Mouse (Mus musculus) granulocyte monocyte progenitor cell, adult 5-6 weeks (primary cell): Measurements from ENCODE around the gene Emg1. TPM values are rescaled to one million over a fixed set of nuclear protein-coding genes. Genes with fewer than 3 reads are reported as not detected.
"Not testable (repeated sequence)": the region's sequence is repeated elsewhere in the genome, so short reads cannot be mapped to it uniquely, and the experiment has no call there.

Experiments
- ATAC-seq: replicated peaks from 2 replicates; pipeline ENCODE4 v1.8.0; 2016; ENCODE audit warnings: mild to moderate bottlenecking, moderate TSS enrichment, inconsistent platforms; ENCODE audit not compliant: poor library complexity, severe bottlenecking
- total RNA-seq, 2 experiments: library from RNA; stranded (forward) in 1 of 2; stranded (reverse) in 1 of 2; fragments of 200-712, 200-1000 nt in 1 of 2; fragments of >200 nt in 1 of 2; fragmentation: Nextera tagmentation in 1 of 2; gene quantifications; 2 replicates each; pipeline ENCODE4 v1.2.3; 2014 to 2017

Emg1 gene
- total RNA-seq, 2 experiments from 2014 or later = 201 to 209 TPM

DNA sequence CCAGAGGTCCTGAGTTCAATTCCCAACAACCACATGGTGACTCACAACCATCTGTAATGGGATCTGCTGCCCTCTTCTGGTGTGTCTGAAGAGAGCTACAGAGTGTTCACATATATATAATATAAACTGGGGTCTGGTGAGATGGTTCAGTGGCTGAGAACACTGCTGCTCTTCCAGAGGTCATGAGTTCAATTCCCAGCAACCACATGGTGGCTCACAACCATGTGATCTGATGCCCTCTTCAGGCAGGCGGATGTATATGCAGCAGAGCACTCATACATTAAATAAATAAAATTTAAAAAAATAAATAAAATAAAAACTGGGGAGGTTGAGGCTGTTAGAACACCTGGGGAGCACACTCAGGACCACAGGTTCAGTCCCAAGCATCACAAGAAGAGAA, 25.3 kb downstream of the Emg1 start:
- ATAC-seq = not testable (repeated sequence)

- no peak for ATAC-seq
Measured at GRCm38 (mm10) chr6:124685606-124686386, 26.2 kb downstream of the Emg1 start.

GRCm38 (mm10) chr6:124683591-124684417, 28.2 kb downstream of the Emg1 start:
- no peak for ATAC-seq

DNA sequence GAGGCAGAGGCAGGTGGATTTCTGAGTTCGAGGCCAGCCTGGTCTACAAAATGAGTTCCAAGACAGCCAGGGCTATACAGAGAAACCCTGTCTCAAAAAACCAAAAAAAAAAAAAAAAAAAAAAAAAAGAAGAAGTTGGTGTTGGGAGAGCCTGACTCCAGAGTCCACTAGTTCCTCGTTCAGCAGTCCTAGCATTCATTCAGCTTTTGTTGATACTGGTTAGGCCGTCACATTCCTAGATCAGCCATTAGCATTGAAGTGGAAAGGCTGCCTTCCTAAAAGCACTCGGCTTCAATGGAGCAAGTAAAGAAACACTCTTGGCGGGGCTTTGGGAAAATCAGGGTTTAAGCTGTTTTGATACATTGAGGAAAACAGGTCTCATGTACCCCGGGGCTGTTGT, 29.7 kb downstream of the Emg1 start:
- ATAC-seq = 0 out of 2 replicates have a peak, but pooled peaks have one; percentile 61

DNA sequence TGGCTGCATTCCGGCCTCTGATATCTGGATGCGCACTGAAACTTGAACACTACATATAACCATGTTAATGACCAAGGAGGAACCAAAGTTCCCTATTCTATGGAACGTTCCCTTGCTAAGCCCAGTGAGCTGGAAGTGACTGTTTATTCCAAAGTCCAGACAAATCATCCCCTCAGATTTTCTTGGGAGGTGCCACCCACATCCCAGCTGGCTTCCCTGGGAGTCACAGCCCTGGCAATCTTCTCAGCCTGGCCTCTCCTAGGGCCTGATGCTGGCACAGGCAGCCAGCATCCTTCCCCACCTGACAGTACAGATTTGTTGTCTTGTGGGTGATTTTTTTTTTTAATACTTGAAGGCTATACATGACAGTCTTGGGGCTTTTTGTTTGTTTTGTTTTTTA, 32.5 kb downstream of the Emg1 start:
- ATAC-seq = no peak

- no peak for ATAC-seq
Measured at GRCm38 (mm10) chr6:124678769-124679168, 33.2 kb downstream of the Emg1 start.

GRCm38 (mm10) chr6:124676171-124676570, 35.8 kb downstream of the Emg1 start:
- no peak for ATAC-seq

GRCm38 (mm10) chr6:124674591-124674990, 37.4 kb downstream of the Emg1 start:
- ATAC-seq = no peak

DNA sequence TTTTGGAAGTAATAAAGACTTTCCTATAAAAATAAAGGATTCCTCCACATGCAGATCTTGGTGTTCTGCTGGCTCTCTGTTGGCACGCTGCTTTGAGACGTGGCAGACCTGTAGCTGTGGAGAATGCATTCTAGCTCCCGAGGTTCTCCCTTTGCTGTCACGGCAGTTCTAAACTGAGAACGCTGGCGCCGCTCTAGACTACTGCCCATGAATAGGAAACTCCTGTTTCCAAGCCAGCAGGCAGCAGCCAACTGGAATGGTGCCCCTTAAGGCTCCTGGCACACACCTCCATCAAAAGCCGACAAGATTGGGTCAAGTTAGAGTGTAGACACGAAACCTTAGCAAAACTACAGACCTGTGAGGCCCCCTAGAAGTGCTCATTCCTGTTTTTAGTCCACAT, 38.4 kb downstream of the Emg1 start:
- no peak for ATAC-seq

GRCm38 (mm10) chr6:124672100-124672499, 39.9 kb downstream of the Emg1 start:
- no peak for ATAC-seq

DNA sequence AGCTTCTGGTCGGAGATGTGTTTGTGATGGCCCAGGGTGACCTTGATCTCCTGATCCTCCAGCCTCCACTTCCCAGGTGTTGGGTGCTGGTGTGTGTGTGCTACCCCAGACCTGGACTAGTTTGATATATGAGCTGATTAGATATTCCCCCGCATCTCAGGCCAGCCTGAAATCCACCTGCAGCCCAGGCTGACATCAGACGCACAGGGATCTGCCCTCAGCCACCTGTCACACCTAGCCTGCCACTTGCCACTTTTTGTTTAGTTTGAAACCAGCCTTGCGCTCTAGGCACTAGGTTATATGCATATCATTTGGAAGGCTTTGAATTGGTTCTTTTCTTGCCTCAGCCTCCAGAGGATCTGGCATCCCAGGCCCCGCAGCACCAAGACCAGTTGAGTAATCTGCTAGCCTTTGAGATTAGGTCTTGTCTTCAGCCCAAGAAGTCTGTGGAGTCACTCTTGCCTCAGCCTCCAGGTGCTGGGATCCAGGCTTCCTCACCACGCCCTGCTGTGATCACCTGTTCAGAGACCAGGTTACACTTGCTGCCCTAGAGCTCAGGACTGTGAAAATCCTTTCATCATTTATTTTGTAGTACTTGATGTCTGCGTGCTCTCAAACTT, 41.6 kb downstream of the Emg1 start:
- ATAC-seq = no peak

GRCm38 (mm10) chr6:124669234-124669859, 42.6 kb downstream of the Emg1 start:
- ATAC-seq = peak; percentile 51

- no peak for ATAC-seq
Measured at GRCm38 (mm10) chr6:124665011-124665410, 47.0 kb downstream of the Emg1 start.

DNA sequence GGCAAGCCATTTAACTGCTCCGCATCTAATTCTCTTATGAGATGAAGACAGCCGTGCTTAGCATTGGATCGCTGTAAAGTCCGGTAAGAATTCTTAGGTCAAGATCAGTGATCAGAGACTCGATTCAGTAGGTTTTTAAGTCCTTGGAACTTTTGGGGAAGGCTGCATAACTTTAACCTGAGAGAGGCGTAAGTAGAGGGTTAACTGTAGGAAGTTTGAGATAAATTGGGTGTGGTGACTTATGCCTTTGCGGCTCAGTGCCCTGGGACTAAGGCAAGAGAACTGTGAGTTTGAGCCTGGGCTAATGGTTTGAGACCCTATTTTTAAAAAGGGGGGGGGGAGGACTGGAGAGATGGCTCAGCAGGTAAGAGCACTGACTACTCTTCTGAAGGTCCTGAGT, 47.7 kb downstream of the Emg1 start:
- no peak for ATAC-seq

GRCm38 (mm10) chr6:124663424-124663795, 48.6 kb downstream of the Emg1 start:
- ATAC-seq = no peak

DNA sequence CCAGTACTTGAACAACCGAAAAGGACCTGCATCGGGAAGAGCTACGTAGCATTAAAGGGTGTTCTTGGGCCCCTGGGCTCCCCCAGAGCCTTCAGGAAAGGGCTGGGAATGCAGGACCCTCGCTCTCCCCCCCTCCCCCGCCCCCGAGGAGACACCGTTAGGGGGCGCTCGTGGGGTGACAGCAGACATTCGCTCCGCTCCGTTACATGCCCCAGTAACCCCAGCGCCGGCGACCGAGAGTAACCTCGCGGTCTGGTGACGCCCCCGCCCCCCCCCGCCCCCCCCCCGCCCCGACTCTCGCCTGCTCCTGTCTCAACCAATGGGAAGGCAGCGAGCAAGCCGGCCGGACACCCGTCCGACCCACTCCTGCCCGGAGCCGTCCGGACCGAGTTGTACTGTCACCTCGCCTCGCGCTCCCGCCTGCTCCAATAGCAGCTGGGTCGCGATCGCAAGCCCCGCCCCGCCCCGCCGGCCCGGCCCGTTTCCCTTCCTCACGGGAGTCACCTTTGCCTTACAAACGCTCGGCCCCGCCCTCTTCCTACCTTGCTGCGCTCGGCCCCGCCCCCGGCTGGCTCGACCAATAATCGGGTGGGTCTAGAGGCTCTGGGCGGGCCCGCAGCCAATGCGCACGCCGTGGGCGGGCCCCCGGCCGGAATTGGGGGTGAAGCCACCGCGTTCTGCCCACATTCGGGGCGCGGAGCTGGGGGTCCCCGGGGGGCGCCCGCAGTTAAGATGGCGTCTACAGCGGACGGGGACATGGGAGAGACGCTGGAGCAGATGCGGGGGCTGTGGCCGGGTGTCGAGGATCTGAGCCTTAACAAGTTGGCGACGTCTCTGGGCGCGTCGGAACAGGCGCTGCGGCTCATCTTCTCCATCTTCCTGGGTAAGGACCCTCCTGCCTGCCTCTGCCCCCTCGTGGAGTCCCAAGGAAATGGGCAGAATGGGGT, 49.2 kb downstream of the Emg1 start, which contains the start of gene Lpcat3:
Gene Lpcat3 (plus strand): TSS at position 551 of the 947 bp plus-strand sequence.
- peak; percentile 89 for ATAC-seq

DNA sequence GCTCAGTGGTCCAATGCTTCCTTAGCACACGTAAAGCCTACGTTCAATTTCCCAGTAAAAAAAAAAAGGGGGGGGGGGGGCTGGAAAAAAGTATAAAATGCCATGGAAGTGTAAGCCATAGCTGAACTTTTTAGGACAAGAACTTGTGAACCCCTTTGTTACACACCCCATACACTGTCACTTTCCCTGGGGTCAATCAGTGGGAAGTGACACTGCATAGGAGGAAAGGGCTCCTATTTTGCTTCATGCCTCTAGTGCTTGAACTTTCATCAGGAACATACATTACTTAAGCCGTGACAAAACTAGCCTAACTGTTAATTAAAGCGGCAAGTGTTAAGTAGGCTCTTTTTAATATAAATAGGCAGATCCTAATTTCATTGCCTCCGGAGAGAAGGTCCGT, 50.0 kb downstream of the Emg1 start:
- no peak for ATAC-seq

DNA sequence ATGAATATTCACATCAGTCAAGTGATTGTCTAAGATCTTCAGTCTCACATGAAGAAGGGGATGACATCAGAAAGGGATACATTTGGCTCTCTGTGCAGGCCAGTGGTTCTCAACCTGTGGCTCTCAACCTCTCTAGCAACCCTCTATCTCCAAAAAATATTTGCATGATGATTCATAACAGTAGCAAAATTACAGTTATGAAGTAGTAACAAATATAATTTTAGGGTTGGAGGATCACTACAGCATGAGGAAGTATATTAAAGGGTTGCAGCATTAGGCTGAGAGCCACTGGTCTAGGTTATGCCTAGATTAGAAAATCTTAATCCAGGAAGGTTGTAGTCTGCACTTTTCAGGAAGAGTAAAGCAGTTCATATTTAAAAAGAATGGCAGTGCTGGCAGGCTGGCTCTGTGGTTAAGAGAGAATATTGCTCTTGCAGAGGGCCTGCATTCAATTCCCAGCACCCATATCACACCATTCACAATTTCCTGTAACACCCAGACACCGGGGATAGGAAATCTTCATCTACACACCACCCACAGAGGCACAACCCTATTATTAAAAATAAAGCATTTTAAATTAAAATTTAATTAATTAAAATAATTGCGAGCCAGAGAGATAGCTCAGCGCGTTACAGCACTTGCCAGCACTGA, 50.7 kb downstream of the Emg1 start:
- no peak for ATAC-seq

DNA sequence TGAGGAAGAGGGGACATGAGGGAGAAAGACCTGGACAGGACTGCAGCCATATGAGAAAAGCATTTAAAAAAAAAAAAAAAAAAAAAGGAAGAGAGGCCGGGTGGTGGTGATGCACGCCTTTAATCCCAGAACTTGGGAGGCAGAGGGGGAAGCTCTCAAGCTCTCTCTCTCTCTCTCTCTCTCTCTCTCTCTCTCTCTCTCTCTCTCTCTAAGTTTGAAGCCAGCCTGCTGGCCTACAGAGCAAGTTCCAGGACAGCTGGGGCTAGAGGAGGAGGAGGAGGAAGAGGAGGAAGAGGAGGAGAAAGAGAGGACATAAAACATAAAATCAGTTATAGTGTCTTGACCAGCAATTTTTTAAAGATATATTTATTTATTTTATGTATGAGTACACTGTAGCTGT, 53.9 kb downstream of the Emg1 start:
- no peak for ATAC-seq
